Mouse (Mus musculus) hindbrain, embryonic 10.5 days (tissue): ENCODE data around the gene Vmn1r37. TPM values are rescaled to one million over a fixed set of nuclear protein-coding genes. Genes with fewer than 3 reads are reported as not detected.
"Not testable (repeated sequence)": the region's sequence is repeated elsewhere in the genome, so short reads cannot be mapped to it uniquely, and the experiment has no call there.

Experiments
- DNase-seq: peaks from one replicate; pipeline ENCODE4 v3.0.0-alpha.2; 2017; ENCODE audit warnings: low spot score
- H3K27ac ChIP-seq: fragments of 300-500 bp; sonication (generic); 2 replicates; pipeline ENCODE4 v1.5.1; 2016; ENCODE audit warnings: mild to moderate bottlenecking, moderate library complexity
- H3K27me3 ChIP-seq: fragments of 300-500 bp; sonication (generic); 2 replicates; pipeline ENCODE4 v1.6.1; 2016; ENCODE audit warnings: mild to moderate bottlenecking; ENCODE audit not compliant: poor library complexity, insufficient read depth, severe bottlenecking
- H3K36me3 ChIP-seq: fragments of 300-500 bp; sonication (generic); 2 replicates; pipeline ENCODE4 v1.6.1; 2016; ENCODE audit warnings: mild to moderate bottlenecking, moderate library complexity
- H3K4me1 ChIP-seq: fragments of 300-500 bp; sonication (generic); replicated peaks from 2 replicates; pipeline ENCODE4 v1.6.1; 2016; ENCODE audit warnings: mild to moderate bottlenecking
- H3K4me3 ChIP-seq: fragments of 300-500 bp; sonication (generic); 2 replicates; pipeline ENCODE4 v1.5.1; 2016; ENCODE audit warnings: mild to moderate bottlenecking, moderate library complexity
- H3K9me3 ChIP-seq: fragments of 300-500 bp; sonication (generic); 2 replicates; pipeline ENCODE4 v1.6.1; 2016; ENCODE audit warnings: mild to moderate bottlenecking, moderate library complexity
- WGBS: fragments of 180-500 bp; shearing (Covaris S2); methylation state at CpG from one replicate; pipeline ENCODE4 v1.1.7; 2016; 5-methylcytosine and 5-hydroxymethylcytosine counted together
- polyA plus RNA-seq: library from polyadenylated mRNA; unstranded; fragments of >200 nt; fragmentation: Nextera tagmentation; extraction: Ambion mirVana; gene quantifications from 2 replicates; pipeline ENCODE4 v1.2.1, GENCODE M21; 2016

Vmn1r37 gene
- not detected in 2 replicates for polyA plus RNA-seq

GRCm38 (mm10) chr6:66729082-66729481 lies at the start of gene Vmn1r37:
Gene Vmn1r37 (plus strand): TSS chr6:66729382.
- H3K4me3 ChIP-seq, H3K4me1 ChIP-seq, DNase-seq, H3K36me3 ChIP-seq, H3K9me3 ChIP-seq, H3K27me3 ChIP-seq, H3K27ac ChIP-seq: not testable (repeated sequence)

- no peak within 1 kb of the TSS for H3K4me3 ChIP-seq
- H3K27me3 ChIP-seq: no peaks in the 10 kb centered on the region
Observed at GRCm38 (mm10) chr6:66685806-66686205, 43.4 kb upstream of the Vmn1r37 start, which contains the start of gene Vmn1r35. Gene Vmn1r35 (minus strand): TSS chr6:66685906.

GRCm38 (mm10) chr6:66708901-66709300 lies 20.3 kb upstream of the Vmn1r37 start:
- Histone ChIP-seq H3K9me3 (no peaks in the 10 kb centered on the region), H3K4me3 (no peak overlapping the region), H3K27ac (no peak overlapping the region), H3K4me1 (no peaks in the 10 kb centered on the region), H3K36me3 (no peaks in the 10 kb centered on the region), H3K27me3 (no peaks in the 10 kb centered on the region)
- no peak for DNase-seq

More at GRCm38 (mm10) chr6:66685806-66686205, 43.4 kb upstream of the Vmn1r37 start, which contains the start of gene Vmn1r35:
- H3K36me3 ChIP-seq: no peaks in the 10 kb centered on the region
- H3K27ac ChIP-seq: no peak within 1 kb of the TSS
- 89% methylated on average over 3 of the region's 3 CpGs for WGBS
- no peaks in the 10 kb centered on the region for H3K4me1 ChIP-seq
- no peak for DNase-seq
- no peaks in the 10 kb centered on the region for H3K9me3 ChIP-seq

GRCm38 (mm10) chr6:66713854-66714253 lies 15.3 kb upstream of the Vmn1r37 start:
- no peak for DNase-seq
- no peaks in the 10 kb centered on the region for H3K27me3 ChIP-seq
- no peaks in the 10 kb centered on the region for H3K4me1 ChIP-seq
- no peak overlapping the region for H3K4me3 ChIP-seq
- H3K27ac ChIP-seq: no peak overlapping the region
- no peaks in the 10 kb centered on the region for H3K36me3 ChIP-seq
- H3K9me3 ChIP-seq: no peaks in the 10 kb centered on the region
- WGBS: 79% methylated on average over 3 of the region's 3 CpGs

GRCm38 (mm10) chr6:66719068-66719467 lies 10.1 kb upstream of the Vmn1r37 start, which contains the start of gene Vmn1r36:
Gene Vmn1r36 (minus strand): TSS chr6:66719168.
- not testable (repeated sequence) for DNase-seq, H3K4me3 ChIP-seq, H3K27ac ChIP-seq, H3K9me3 ChIP-seq, H3K4me1 ChIP-seq, H3K27me3 ChIP-seq, H3K36me3 ChIP-seq
- WGBS: 70% methylated on average over 2 of the region's 2 CpGs

GRCm38 (mm10) chr6:66782527-66782926 lies 53.3 kb downstream of the Vmn1r37 start, which contains the start of gene Vmn1r38:
Gene Vmn1r38 (minus strand): TSS chr6:66782627.
- H3K27me3 ChIP-seq, H3K9me3 ChIP-seq, H3K4me3 ChIP-seq, H3K36me3 ChIP-seq, H3K4me1 ChIP-seq, DNase-seq, H3K27ac ChIP-seq: not testable (repeated sequence)

Other genes with a start within 250 kb of the Vmn1r37 start
- gene Mad2l1, start 194.0 kb upstream of the Vmn1r37 start, polyA plus RNA-seq: 118 and 159 TPM in 2 replicates
- 0.08 and 0.14 TPM in 2 replicates for gene Vmn1r32, start 169.3 kb upstream of the Vmn1r37 start, polyA plus RNA-seq
- gene Vmn1r33, start 111.1 kb upstream of the Vmn1r37 start, polyA plus RNA-seq: not detected in 2 replicates
- not detected in 2 replicates for gene Vmn1r34, start 85.5 kb upstream of the Vmn1r37 start, polyA plus RNA-seq
- gene Vmn1r35, start 43.5 kb upstream of the Vmn1r37 start, polyA plus RNA-seq: not detected in 2 replicates
- gene Vmn1r36, start 10.2 kb upstream of the Vmn1r37 start, polyA plus RNA-seq: not detected in 2 replicates
- not detected in 2 replicates for gene Vmn1r38, start 53.2 kb downstream of the Vmn1r37 start, polyA plus RNA-seq
- not detected in 2 replicates for gene Vmn1r39, start 81.2 kb downstream of the Vmn1r37 start, polyA plus RNA-seq
- gene Gng12, start 167.0 kb downstream of the Vmn1r37 start, polyA plus RNA-seq: 46.8 and 55.8 TPM in 2 replicates